Mouse (Mus musculus) lung, embryonic 14.5 days (tissue): ENCODE results near the gene Cd44. TPM values are rescaled to one million over a fixed set of nuclear protein-coding genes. Genes with fewer than 3 reads are reported as not detected.
A peak's percentile ranks its signal among the peaks of the same experiment; 100 is the strongest.

ENCODE experiments used
- ATAC-seq: fragments of 200-750 bp; cut with Nextera tagmentation; 2 replicates; pipeline ENCODE4 v1.8.0; 2017; ENCODE audit warnings: mild to moderate bottlenecking, moderate TSS enrichment, moderate library complexity; ENCODE audit not compliant: insufficient read depth
- DNase-seq: peaks from one replicate; pipeline ENCODE4 v3.0.0-alpha.2; 2015
- H3K27ac ChIP-seq: fragments of 300-500 bp; sonication (generic); 2 replicates; pipeline ENCODE4 v1.5.1; 2014; ENCODE audit warnings: low read depth, mild to moderate bottlenecking, moderate library complexity
- H3K27me3 ChIP-seq: fragments of 300-500 bp; sonication (generic); 2 replicates; pipeline ENCODE4 v1.6.1; 2014; ENCODE audit warnings: low read length, control low read depth; ENCODE audit not compliant: insufficient read depth
- H3K36me3 ChIP-seq: fragments of 300-500 bp; sonication (generic); 2 replicates; pipeline ENCODE4 v1.6.1; 2014; ENCODE audit warnings: control low read depth; ENCODE audit not compliant: insufficient read depth
- H3K4me1 ChIP-seq: fragments of 300-500 bp; sonication (generic); 2 replicates; pipeline ENCODE4 v1.6.1; 2014; ENCODE audit warnings: antibody characterized with exemption, control low read depth; ENCODE audit not compliant: insufficient read depth
- H3K4me2 ChIP-seq: fragments of 300-500 bp; sonication (generic); 2 replicates; pipeline ENCODE4 v1.6.1; 2014; ENCODE audit warnings: mild to moderate bottlenecking
- H3K4me3 ChIP-seq: fragments of 300-500 bp; sonication (generic); 2 replicates; pipeline ENCODE4 v1.5.1; 2014; ENCODE audit warnings: low read depth, low read length
- H3K9ac ChIP-seq: fragments of 300-500 bp; sonication (generic); 2 replicates; pipeline ENCODE4 v1.6.1; 2014
- H3K9me3 ChIP-seq: fragments of 300-500 bp; sonication (generic); 2 replicates; pipeline ENCODE4 v1.6.1; 2016; ENCODE audit warnings: low read depth, low read length, control low read depth
- CTCF ChIP-seq: IDR thresholded peaks from 2 replicates; pipeline ENCODE4 v1.5.1; 2016; ENCODE audit warnings: antibody characterized with exemption, low read depth
- WGBS: fragments of 180-500 bp; shearing (Covaris S2); extraction: QIAGEN DNeasy Blood & Tissue Kit; methylation state at CpG from one replicate; pipeline ENCODE4 v1.1.7; 2014; 5-methylcytosine and 5-hydroxymethylcytosine counted together
- polyA plus RNA-seq: library from polyadenylated mRNA; unstranded; fragments of >200 nt; fragmentation: Nextera tagmentation; extraction: Ambion mirVana; gene quantifications from 2 replicates; pipeline ENCODE4 v1.2.1, GENCODE M21; 2014

Cd44 gene
- polyA plus RNA-seq, 1 experiment from 2014 or later, result 31.8 TPM

DNA sequence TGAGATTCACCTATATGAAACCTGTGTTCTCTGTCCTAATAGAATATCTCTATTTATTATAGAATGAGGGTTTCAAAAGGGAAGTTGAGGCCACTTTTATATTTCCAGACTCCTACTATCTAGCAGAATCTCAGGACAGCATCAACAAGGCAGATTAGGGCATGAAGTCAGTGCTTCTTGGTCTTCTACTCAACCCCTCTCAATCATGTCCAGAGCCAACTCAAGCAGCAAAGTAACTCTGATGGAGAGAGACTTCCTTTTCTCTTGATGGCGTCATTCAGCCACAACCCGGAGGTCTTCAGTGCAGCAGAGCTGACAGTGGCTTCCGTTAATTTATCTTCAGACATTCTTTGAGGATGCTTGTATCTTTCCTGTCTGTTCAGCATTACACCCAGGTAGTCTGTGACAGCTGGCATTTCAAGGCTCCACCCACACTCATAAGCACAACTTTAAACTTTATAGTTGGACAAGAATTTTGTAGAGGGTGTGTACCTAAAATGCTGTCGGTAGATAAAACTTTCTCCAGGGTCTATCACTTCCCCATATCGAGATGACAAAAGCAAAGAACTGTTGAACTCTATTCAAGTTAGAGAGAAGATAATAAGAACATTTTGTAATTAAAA is 52.5 kb downstream of the Cd44 start:
- Histone ChIP-seq H3K4me3 (no peak overlapping the region), H3K36me3 (0 out of 2 replicates have a peak, but pooled peaks cover 7% of the 10 kb centered on the region), H3K9me3 (no peaks in the 10 kb centered on the region), H3K4me1 (no peaks in the 10 kb centered on the region), H3K4me2 (no peak overlapping the region), H3K27me3 (no peaks in the 10 kb centered on the region), H3K27ac (no peak overlapping the region), H3K9ac (no peak overlapping the region)
- ATAC-seq (no peak), DNase-seq (no peak)
- WGBS, result 86% methylated on average over 5 of the region's 5 CpGs
- TF ChIP-seq CTCF, result no peak

GRCm38 (mm10) chr2:102841231-102841630 is 60.2 kb downstream of the Cd44 start:
- Histone ChIP-seq H3K27ac (no peak overlapping the region), H3K4me3 (no peak overlapping the region), H3K4me1 (no peaks in the 10 kb centered on the region), H3K9ac (no peak overlapping the region), H3K36me3 (no peaks in the 10 kb centered on the region), H3K4me2 (no peak overlapping the region), H3K27me3 (no peaks in the 10 kb centered on the region), H3K9me3 (no peaks in the 10 kb centered on the region)
- no peak for DNase-seq
- no peak for TF ChIP-seq CTCF
- no peak for ATAC-seq

- no peak overlapping the region for H3K4me2 ChIP-seq
- H3K27me3 ChIP-seq, result no peaks in the 10 kb centered on the region
- ATAC-seq (no peak), DNase-seq (no peak)
- no peaks in the 10 kb centered on the region for H3K9me3 ChIP-seq
- no peaks in the 10 kb centered on the region for H3K4me1 ChIP-seq
- no peak overlapping the region for H3K4me3 ChIP-seq
- WGBS, result 88% methylated on average over 7 of the region's 7 CpGs
- no peaks in the 10 kb centered on the region for H3K36me3 ChIP-seq
- H3K9ac ChIP-seq, result no peak overlapping the region
- no peak for TF ChIP-seq CTCF
- H3K27ac ChIP-seq, result no peak overlapping the region
Measured at GRCm38 (mm10) chr2:102838179-102838578, 63.3 kb downstream of the Cd44 start.

DNA sequence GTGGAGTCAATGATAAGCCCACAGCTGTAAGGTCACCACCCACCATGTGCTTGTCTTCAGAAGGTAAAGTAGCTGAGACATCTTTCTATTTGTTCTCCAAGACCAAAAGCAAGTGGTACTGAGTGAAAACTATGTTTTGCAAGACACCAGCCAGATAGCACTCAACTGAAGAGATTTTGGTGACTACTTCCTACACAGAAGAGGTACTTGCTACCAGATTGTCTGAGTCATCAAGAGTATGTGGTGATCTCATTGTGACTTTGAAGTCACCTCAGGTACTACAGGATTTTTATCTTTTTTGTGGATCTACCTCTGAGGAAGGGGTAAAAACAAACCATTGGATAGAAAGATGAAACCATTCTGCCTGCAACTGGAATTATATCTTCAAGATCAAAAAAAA is 69.9 kb downstream of the Cd44 start:
- H3K27me3 ChIP-seq, result no peaks in the 10 kb centered on the region
- ATAC-seq (no peak), DNase-seq (no peak)
- no peak overlapping the region for H3K9ac ChIP-seq
- H3K27ac ChIP-seq, result no peak overlapping the region
- no peaks in the 10 kb centered on the region for H3K9me3 ChIP-seq
- TF ChIP-seq CTCF, result no peak
- no peak overlapping the region for H3K4me3 ChIP-seq
- H3K4me1 ChIP-seq, result no peaks in the 10 kb centered on the region
- no peaks in the 10 kb centered on the region for H3K36me3 ChIP-seq
- H3K4me2 ChIP-seq, result no peak overlapping the region

GRCm38 (mm10) chr2:102829201-102829600 is 72.3 kb downstream of the Cd44 start:
- ATAC-seq, result peak; percentile 80; the same call in 1 of the 2 replicates
- no peaks in the 10 kb centered on the region for H3K36me3 ChIP-seq

GRCm38 (mm10) chr2:102828381-102828780 is 73.1 kb downstream of the Cd44 start:
- no peak for DNase-seq
- ATAC-seq, result no peak
- H3K27me3 ChIP-seq, result no peaks in the 10 kb centered on the region
- no peaks in the 10 kb centered on the region for H3K4me1 ChIP-seq
- TF ChIP-seq CTCF, result no peak
- H3K4me2 ChIP-seq, result no peak overlapping the region
- H3K9me3 ChIP-seq, result no peaks in the 10 kb centered on the region
- 0 out of 2 replicates have a peak, but pooled peaks cover 3% of the 10 kb centered on the region for H3K36me3 ChIP-seq
- no peak overlapping the region for H3K4me3 ChIP-seq
- no peak overlapping the region for H3K27ac ChIP-seq
- 85% methylated on average over 7 of the region's 7 CpGs for WGBS
- no peak overlapping the region for H3K9ac ChIP-seq

More at GRCm38 (mm10) chr2:102829201-102829600, 72.3 kb downstream of the Cd44 start:
- Histone ChIP-seq H3K27ac (no peak overlapping the region), H3K4me1 (no peaks in the 10 kb centered on the region), H3K4me2 (no peak overlapping the region), H3K9me3 (no peaks in the 10 kb centered on the region), H3K4me3 (no peak overlapping the region), H3K9ac (no peak overlapping the region), H3K27me3 (no peaks in the 10 kb centered on the region)
- WGBS, result 82% methylated on average over 3 of the region's 3 CpGs
- no peak for TF ChIP-seq CTCF
- DNase-seq, result no peak

DNA sequence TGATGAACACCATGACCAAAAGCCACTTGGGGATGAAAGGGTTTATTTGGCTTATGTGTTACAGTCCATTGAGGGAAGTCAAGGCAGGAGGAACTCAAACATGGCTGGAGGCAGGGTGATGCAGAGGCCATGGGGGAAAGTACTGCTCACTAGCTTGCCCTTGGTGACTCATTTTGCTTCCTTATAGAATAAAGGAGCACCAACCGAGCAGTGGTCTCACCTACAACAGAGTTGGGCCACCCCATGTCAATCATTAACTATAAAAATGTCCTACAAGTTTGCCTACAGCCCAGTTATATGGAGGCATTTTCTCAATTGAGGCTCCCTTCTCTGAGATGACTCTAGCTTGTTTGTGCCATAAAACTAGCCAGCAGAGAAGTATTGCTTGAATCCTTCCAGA is 73.6 kb downstream of the Cd44 start:
- Histone ChIP-seq H3K4me3 (no peak overlapping the region), H3K4me2 (no peak overlapping the region), H3K36me3 (0 out of 2 replicates have a peak, but pooled peaks cover 3% of the 10 kb centered on the region), H3K4me1 (no peaks in the 10 kb centered on the region), H3K9me3 (no peaks in the 10 kb centered on the region), H3K27ac (no peak overlapping the region), H3K9ac (no peak overlapping the region), H3K27me3 (no peaks in the 10 kb centered on the region)
- ATAC-seq, result no peak
- 64% methylated on average over 1 of the region's 1 CpGs for WGBS
- no peak for DNase-seq
- TF ChIP-seq CTCF, result no peak
